Mouse (Mus musculus) ovary, adult 2 months (tissue): ENCODE data around the gene Snrpg. TPM values are rescaled to one million over a fixed set of nuclear protein-coding genes. Genes with fewer than 3 reads are reported as not detected.

ENCODE experiments used
- polyA plus RNA-seq: library from polyadenylated mRNA; depleted of rRNA; stranded (reverse); fragments of >200 nt; gene quantifications from 2 replicates; pipeline ENCODE4 v1.2.3, GENCODE M21; 2012; rRNA removed

Gene Snrpg
- polyA plus RNA-seq, result 35.3 and 40.1 TPM in 2 replicates

DNA sequence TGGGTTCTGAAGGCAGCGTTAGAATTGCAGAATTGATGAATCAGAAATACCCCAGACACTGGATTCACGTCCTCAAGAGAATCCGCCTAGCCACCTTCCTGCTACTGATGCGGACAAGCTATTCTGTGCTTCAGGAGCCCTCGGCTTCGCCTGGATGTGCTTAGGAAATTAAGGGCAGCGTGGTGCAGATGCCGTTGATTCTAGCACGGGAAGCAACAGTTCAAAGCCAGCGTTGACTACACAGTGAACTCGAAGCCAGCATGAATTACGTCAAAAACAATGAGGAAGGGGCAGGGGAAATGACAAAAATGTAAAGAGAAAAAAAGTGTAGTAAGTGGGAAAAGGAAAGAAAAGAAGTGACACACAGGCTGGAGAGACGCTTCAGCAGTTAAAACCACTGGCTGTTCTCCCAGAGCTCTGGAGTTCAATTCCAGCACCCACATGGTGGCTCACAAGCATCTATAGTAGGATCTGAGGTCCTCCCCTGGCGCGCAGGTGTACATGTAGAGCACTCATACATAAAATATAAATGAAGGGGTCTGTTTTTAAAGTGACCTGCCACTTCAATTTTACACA is at the start of gene Snrpg:
Gene Snrpg (plus strand): TSS at position 541 of the 576 bp plus-strand sequence.

DNA sequence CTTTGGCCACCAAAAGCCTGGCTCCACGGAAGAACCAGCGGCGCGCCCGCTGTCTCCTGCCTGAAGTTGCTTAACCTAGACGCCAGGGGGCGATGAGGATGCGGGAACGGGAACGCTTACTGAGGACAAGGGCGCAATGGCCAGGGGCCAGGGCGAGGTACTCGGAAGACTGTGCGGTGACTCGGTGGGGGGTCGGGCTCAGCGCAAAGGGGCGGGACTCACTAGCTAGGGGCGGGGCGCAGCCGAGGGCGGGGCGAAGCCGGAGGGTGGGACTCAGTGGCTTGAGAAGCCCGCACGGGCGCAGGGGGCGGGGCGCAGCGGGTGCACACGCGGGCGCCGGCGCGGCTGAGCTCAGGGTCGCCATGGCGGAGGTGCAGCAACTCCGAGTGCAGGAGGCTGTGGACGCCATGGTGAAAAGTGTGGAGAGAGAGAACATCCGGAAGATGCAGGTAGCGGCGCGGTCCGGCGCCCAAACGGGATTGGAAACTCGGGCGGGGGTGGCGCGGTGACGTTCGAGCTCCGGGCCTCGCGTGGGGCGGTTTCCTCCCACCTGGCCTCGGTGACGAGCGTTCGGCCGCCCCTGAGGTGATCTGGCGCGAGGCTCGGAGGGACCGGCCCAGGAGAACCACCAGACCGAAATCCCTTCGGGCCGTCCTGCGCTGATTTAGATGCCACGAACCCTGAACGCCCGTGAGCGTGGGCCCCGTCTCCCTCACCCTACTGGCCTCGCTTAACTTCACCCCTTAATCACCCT is 5.6 kb upstream of the Snrpg start, which contains the start of gene Fam136a:
Gene Fam136a (plus strand): TSS at position 276 of the 754 bp plus-strand sequence.

DNA sequence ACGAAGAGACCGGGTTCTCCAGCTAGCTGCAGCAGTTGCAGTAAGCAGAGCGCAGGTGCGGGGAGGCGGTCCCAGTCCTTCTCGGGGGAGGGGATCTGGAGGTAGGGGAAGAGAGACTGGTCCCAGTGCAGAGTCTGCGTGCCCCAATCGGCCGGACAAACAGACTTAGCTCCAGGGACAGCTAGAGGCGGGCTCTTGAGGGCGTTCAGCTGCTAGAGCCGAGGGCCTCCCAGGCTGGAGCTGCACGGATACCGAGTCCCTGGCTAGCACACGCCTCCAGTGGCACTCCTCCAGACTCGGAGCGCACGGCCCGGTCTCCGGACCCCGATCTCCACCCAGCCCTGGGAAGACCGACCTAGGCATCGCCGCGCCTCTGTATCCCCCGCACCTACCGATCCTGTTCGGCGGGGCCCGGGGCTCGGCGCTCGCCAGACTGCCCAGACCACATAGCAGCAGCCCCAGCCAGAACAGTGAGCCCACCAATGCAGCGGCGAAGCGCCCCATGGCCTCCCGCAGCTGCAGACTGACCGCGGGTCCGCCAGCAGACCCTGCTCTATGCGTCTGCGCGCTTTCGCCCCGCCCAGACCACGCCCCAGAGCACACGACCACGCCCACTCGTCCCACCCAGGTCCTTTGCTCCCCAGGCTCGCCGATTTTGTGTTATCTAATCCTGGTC is 25.6 kb downstream of the Snrpg start, which contains the start of gene Pcyox1:
Gene Pcyox1 (minus strand): TSS at position 574 of the 676 bp plus-strand sequence.

DNA sequence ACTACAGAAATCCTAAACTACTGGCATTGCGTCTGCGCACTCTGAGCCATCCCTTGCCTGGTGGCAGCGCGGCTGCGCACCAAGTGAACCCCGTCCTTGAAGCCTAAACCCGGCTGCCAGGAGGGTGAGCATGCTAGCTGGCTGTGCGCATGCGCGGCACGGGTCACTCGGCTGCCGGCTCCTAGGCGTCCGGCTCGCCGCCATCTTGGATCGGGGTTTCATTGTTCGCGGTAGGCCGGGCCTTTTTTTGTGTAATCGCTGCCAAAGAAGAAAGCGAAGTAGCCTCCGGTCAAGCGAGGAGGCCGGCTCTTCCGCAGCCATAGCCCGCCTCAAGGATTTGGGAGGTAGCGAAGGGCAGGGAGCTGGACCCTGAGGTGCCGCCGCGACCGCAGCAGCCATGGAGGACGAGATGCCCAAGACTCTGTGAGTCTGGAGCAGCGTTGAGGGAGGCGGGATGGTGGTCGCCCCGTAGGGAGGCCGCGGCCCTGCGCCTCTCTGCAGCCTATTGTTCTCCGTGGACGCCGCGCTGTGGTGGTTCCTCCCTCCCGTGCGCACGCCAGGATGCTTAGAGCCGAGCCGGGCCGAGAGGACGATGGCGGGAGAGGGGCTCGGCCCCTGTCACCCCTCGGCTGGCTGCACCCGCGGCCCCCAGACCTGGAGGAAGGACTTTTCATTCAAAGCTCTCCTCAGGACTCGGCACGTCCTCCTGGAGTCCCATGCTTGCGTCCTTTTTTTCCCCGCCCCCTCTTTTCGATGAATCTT is 33.2 kb downstream of the Snrpg start, which contains the start of gene Tia1:
Gene Tia1 (plus strand): TSS at position 120 of the 762 bp plus-strand sequence.

DNA sequence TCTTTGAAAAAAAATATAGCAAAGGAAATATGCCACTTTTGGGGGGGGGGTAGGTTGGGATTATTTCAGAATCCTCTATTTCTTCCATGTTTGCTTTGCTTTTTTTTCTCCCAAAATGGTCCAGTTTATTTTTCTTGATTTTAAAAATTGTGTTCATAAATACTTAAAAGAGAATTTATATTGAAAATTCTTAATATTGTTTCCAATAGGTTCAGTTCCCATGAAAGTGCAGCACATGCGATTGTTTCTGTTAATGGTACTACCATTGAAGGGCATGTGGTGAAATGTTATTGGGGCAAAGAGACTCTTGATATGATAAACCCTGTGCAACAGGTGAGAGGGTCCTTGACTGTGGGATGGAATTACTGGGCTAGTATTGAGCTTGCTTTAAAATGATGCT is 55.3 kb downstream of the Snrpg start, which contains the start of gene Gm44790:
Gene Gm44790 (plus strand): TSS at position 301 of the 400 bp plus-strand sequence.

Other genes starting within 250 kb of the Snrpg start
- 17.2 and 53.6 TPM in 2 replicates for gene Tgfa, start 176.1 kb upstream of the Snrpg start, polyA plus RNA-seq
- gene Fam136a, start 5.7 kb upstream of the Snrpg start, polyA plus RNA-seq, result 49.1 and 66.2 TPM in 2 replicates
- gene Pcyox1, start 25.9 kb downstream of the Snrpg start, polyA plus RNA-seq, result 67.7 and 78.4 TPM in 2 replicates
- 26.0 and 28.2 TPM in 2 replicates for gene Tia1, start 32.9 kb downstream of the Snrpg start, polyA plus RNA-seq
- gene Gm44790, start 55.4 kb downstream of the Snrpg start, polyA plus RNA-seq, result 47.8 and 54.1 TPM in 2 replicates
- gene C87436, start 67.1 kb downstream of the Snrpg start, polyA plus RNA-seq, result 12.6 and 15.4 TPM in 2 replicates
- 380 and 387 TPM in 2 replicates for gene Pcbp1, start 155.0 kb downstream of the Snrpg start, polyA plus RNA-seq